In the genomic region with DNA sequence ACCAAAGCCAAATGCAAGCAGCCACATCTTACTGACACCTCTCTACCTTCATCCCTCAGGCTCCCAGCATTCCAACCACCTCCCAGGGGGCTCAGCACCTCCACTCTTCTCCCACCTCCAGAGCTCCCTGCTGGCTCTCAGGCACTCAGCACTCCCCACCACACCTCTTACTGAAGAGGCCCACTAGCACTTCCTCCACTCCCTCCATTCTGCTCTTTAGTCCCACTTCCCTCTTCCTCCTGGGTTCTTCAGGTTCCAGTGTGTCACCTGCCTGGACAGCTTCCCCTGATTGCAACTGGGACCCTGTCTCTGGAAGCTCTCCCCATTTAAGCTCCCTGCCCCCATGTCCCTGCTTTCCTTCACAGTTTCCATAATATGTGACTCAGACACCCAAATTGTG, we compare ENCODE assay signal across 23 mouse cellular contexts.
"Had no signal": no experiment of that assay in that cellular context is flagged by ENCODE, and none has a peak within 500 bp of the region (broad histone marks: within the 10 kb centered on the region; RNA-seq: fewer than 3 reads in every experiment).

No protein-coding gene starts in this region.

- ATAC-seq: hindbrain, postnatal 0 days; intestine, postnatal 0 days had no signal

- H3K9me3 ChIP-seq: heart, embryonic 10.5 days; heart, embryonic 12.5 days; hindbrain, embryonic 10.5 days; hindbrain, embryonic 13.5 days; hindbrain, embryonic 15.5 days; limb, embryonic 13.5 days; limb, embryonic 15.5 days had no signal

- H3K27me3 ChIP-seq: heart, embryonic 12.5 days; hindbrain, embryonic 13.5 days; hindbrain, embryonic 15.5 days; limb, embryonic 13.5 days; limb, embryonic 15.5 days had no signal

- H3K4me2 ChIP-seq: heart, embryonic 12.5 days; hindbrain, embryonic 13.5 days; hindbrain, embryonic 15.5 days; limb, embryonic 13.5 days; limb, embryonic 15.5 days; liver, embryonic 11.5 days had no signal

- H3K9ac ChIP-seq: heart, embryonic 12.5 days; hindbrain, embryonic 13.5 days; hindbrain, embryonic 15.5 days; limb, embryonic 13.5 days; limb, embryonic 15.5 days had no signal

- H3K4me3 ChIP-seq: heart, embryonic 10.5 days; heart, embryonic 12.5 days; hindbrain, embryonic 10.5 days; hindbrain, embryonic 13.5 days; hindbrain, embryonic 15.5 days; layer of hippocampus, adult 2 months; limb, embryonic 13.5 days; limb, embryonic 15.5 days had no signal

- H3K36me3 ChIP-seq: heart, embryonic 10.5 days; heart, embryonic 12.5 days; hindbrain, embryonic 10.5 days; hindbrain, embryonic 13.5 days; hindbrain, embryonic 15.5 days; limb, embryonic 13.5 days; limb, embryonic 15.5 days had no signal

- H3K27ac ChIP-seq: heart, embryonic 10.5 days; hindbrain, embryonic 10.5 days; hindbrain, embryonic 13.5 days; hindbrain, embryonic 15.5 days; hindbrain, postnatal 0 days; layer of hippocampus, adult 2 months; limb, embryonic 13.5 days; limb, embryonic 15.5 days had no signal

- DNase-seq: gastrocnemius, postnatal 14 days; gastrocnemius, postnatal 36 days; heart, adult 18-20 months; heart, postnatal 10 days; heart, postnatal 4 days; kidney, adult 18-20 months; kidney, adult 8-10 months; kidney, postnatal 10 days; kidney, postnatal 25 days; kidney, postnatal 4 days; layer of hippocampus, postnatal 36 days; left cerebral cortex, postnatal 4 days had no signal
